Mouse (Mus musculus) MEL (cell line): Measurements from ENCODE around the gene Smad6. TPM values are rescaled to one million over a fixed set of nuclear protein-coding genes. Genes with fewer than 3 reads are reported as not detected.

ENCODE experiments used
- DNase-seq: peaks from one replicate; pipeline ENCODE4 v3.0.0; 2011; ENCODE audit warnings: low read depth, low spot score
- H3K27ac ChIP-seq: 2 replicates; pipeline ENCODE4 v1.5.1; 2012; ENCODE audit warnings: low read depth, mild to moderate bottlenecking, control low read depth, low read length, moderate library complexity; ENCODE audit not compliant: control insufficient read depth
- H3K27me3 ChIP-seq, 2 experiments: fragments of 150-350 bp in 1 of 2; sonication (generic) in 1 of 2; 2 replicates each; pipeline ENCODE4 v1.6.1; 2012; ENCODE audit warnings: low read length in 2 of 2, mild to moderate bottlenecking in 2 of 2, improper control_type of control experiment in 1 of 2, moderate library complexity in 1 of 2; ENCODE audit not compliant: insufficient read depth in 2 of 2, control insufficient read depth in 1 of 2
- H3K36me3 ChIP-seq, 2 experiments: 2 replicates each; pipeline ENCODE4 v1.6.1; 2012 to 2014; ENCODE audit warnings: low read length in 2 of 2, improper control_type of control experiment in 1 of 2, inconsistent platforms in 1 of 2, mild to moderate bottlenecking in 1 of 2; ENCODE audit not compliant: insufficient read depth in 2 of 2, control insufficient read depth in 1 of 2
- H3K4me1 ChIP-seq, 2 experiments: fragments of 150-350 bp in 1 of 2; sonication (generic) in 1 of 2; 2 replicates each; pipeline ENCODE4 v1.6.1; 2012; ENCODE audit warnings: low read length in 2 of 2, improper control_type of control experiment in 1 of 2, mild to moderate bottlenecking in 1 of 2; ENCODE audit not compliant: insufficient read depth in 2 of 2, control insufficient read depth in 1 of 2
- H3K4me3 ChIP-seq, 2 experiments: fragments of 150-350 bp in 1 of 2; sonication (generic) in 1 of 2; 2 replicates each; pipeline ENCODE4 v1.5.1; 2012; ENCODE audit warnings: low read depth in 2 of 2, low read length in 2 of 2, mild to moderate bottlenecking in 2 of 2, moderate library complexity in 2 of 2, control low read depth in 1 of 2, improper control_type of control experiment in 1 of 2; ENCODE audit not compliant: control insufficient read depth in 1 of 2, insufficient read depth in 1 of 2
- H3K79me2 ChIP-seq: 2 replicates; pipeline ENCODE4 v1.6.1; 2012; ENCODE audit warnings: mild to moderate bottlenecking, low read length, moderate library complexity; ENCODE audit not compliant: control insufficient read depth, poor library complexity, insufficient read depth
- H3K9ac ChIP-seq: 2 replicates; pipeline ENCODE4 v1.6.1; 2012; ENCODE audit warnings: low read depth, mild to moderate bottlenecking, control low read depth, low read length, moderate library complexity; ENCODE audit not compliant: control insufficient read depth, poor library complexity, severe bottlenecking
- H3K9me3 ChIP-seq: fragments of 150-350 bp; sonication (generic); replicated peaks from 2 replicates; pipeline ENCODE4 v1.6.1; 2012; ENCODE audit warnings: mild to moderate bottlenecking, low read length, improper control_type of control experiment, moderate library complexity; ENCODE audit not compliant: insufficient read depth
- BHLHE40 ChIP-seq: IDR thresholded peaks from 2 replicates; pipeline ENCODE4 v1.6.1; 2012; ENCODE audit warnings: low read depth, mild to moderate bottlenecking, inconsistent platforms, low read length, improper control_type of control experiment, borderline replicate concordance
- ETS1 ChIP-seq: IDR thresholded peaks from 2 replicates; pipeline ENCODE4 v1.6.1; 2012; ENCODE audit warnings: low read depth, mild to moderate bottlenecking, inconsistent platforms, low read length, improper control_type of control experiment, moderate library complexity
- GABPA ChIP-seq: IDR thresholded peaks from 2 replicates; pipeline ENCODE4 v1.6.1; 2012; ENCODE audit warnings: low read depth, mild to moderate bottlenecking, inconsistent platforms, low read length, improper control_type of control experiment, moderate library complexity
- HCFC1 ChIP-seq: IDR thresholded peaks from 2 replicates; pipeline ENCODE4 v1.6.1; 2012; ENCODE audit warnings: low read depth, mild to moderate bottlenecking, inconsistent platforms, low read length, improper control_type of control experiment, moderate library complexity
- JUND ChIP-seq: IDR thresholded peaks from 2 replicates; pipeline ENCODE4 v1.6.1; 2011; ENCODE audit warnings: low read depth, mild to moderate bottlenecking, improper control_type of control experiment, low read length
- MAX ChIP-seq: IDR thresholded peaks from 2 replicates; pipeline ENCODE4 v1.6.1; 2011; ENCODE audit warnings: low read length, improper control_type of control experiment
- MEF2A ChIP-seq: IDR thresholded peaks from 2 replicates; pipeline ENCODE4 v1.6.1; 2014; ENCODE audit warnings: low read depth, mild to moderate bottlenecking, inconsistent platforms, low read length, improper control_type of control experiment; ENCODE audit not compliant: poor library complexity, insufficient replicate concordance, severe bottlenecking; ENCODE audit errors: extremely low read depth
- MXI1 ChIP-seq: IDR thresholded peaks from 2 replicates; pipeline ENCODE4 v1.6.1; 2011; ENCODE audit warnings: mild to moderate bottlenecking, low read depth, low read length, improper control_type of control experiment
- MYC ChIP-seq: IDR thresholded peaks from 2 replicates; pipeline ENCODE4 v1.6.1; 2011; ENCODE audit warnings: low read depth, mild to moderate bottlenecking, low read length, improper control_type of control experiment, moderate library complexity
- NELFE ChIP-seq: IDR thresholded peaks from 2 replicates; pipeline ENCODE4 v1.6.1; 2011; ENCODE audit warnings: low read depth, low read length, improper control_type of control experiment
- NRF1 ChIP-seq: IDR thresholded peaks from 2 replicates; pipeline ENCODE4 v1.6.1; 2014; ENCODE audit warnings: low read depth, mild to moderate bottlenecking, inconsistent platforms, low read length, improper control_type of control experiment, moderate library complexity; ENCODE audit not compliant: poor library complexity, insufficient read depth, severe bottlenecking
- POLR2A ChIP-seq, 2 experiments: IDR thresholded peaks; 2 replicates each; pipeline ENCODE4 v1.6.1; 2011 to 2012; ENCODE audit warnings: low read length in 2 of 2, mild to moderate bottlenecking in 2 of 2, control low read depth in 1 of 2, improper control_type of control experiment in 1 of 2, low read depth in 1 of 2, moderate library complexity in 1 of 2; ENCODE audit not compliant: control insufficient read depth in 1 of 2, insufficient read depth in 1 of 2, poor library complexity in 1 of 2
- POLR2AphosphoS5 ChIP-seq: IDR thresholded peaks from 2 replicates; pipeline ENCODE4 v1.6.1; 2012; ENCODE audit warnings: low read depth, borderline replicate concordance, mild to moderate bottlenecking, inconsistent platforms, low read length, moderate library complexity, mixed read lengths
- RCOR1 ChIP-seq: IDR thresholded peaks from 2 replicates; pipeline ENCODE4 v1.6.1; 2012; ENCODE audit warnings: low read depth, mild to moderate bottlenecking, inconsistent platforms, low read length, improper control_type of control experiment
- SIN3A ChIP-seq: IDR thresholded peaks from 2 replicates; pipeline ENCODE4 v1.6.1; 2012; ENCODE audit warnings: low read length, improper control_type of control experiment, inconsistent platforms
- TAL1 ChIP-seq: IDR thresholded peaks from 2 replicates; pipeline ENCODE4 v1.6.1; 2012; ENCODE audit warnings: mild to moderate bottlenecking, inconsistent platforms, low read length, moderate library complexity, mixed read lengths
- UBTF ChIP-seq: IDR thresholded peaks from 2 replicates; pipeline ENCODE4 v1.6.1; 2012; ENCODE audit warnings: low read depth, mild to moderate bottlenecking, inconsistent platforms, low read length, improper control_type of control experiment, moderate library complexity, borderline replicate concordance; ENCODE audit not compliant: insufficient read depth
- USF1 ChIP-seq: IDR thresholded peaks from 2 replicates; pipeline ENCODE4 v1.6.1; 2014; ENCODE audit warnings: low read depth, mild to moderate bottlenecking, inconsistent platforms, low read length, improper control_type of control experiment, moderate library complexity
- ZMIZ1 ChIP-seq: IDR thresholded peaks from 2 replicates; pipeline ENCODE4 v1.6.1; 2012; ENCODE audit warnings: low read depth, mild to moderate bottlenecking, inconsistent platforms, low read length, improper control_type of control experiment, moderate library complexity
- ZNF384 ChIP-seq: IDR thresholded peaks from 2 replicates; pipeline ENCODE4 v1.6.1; 2012; ENCODE audit warnings: low read depth, mild to moderate bottlenecking, inconsistent platforms, low read length, improper control_type of control experiment
- polyA plus RNA-seq, 2 experiments: library from polyadenylated mRNA; stranded (reverse) in 1 of 2; unstranded in 1 of 2; fragments of >175 nt in 1 of 2; fragments of >200 nt in 1 of 2; gene quantifications; 2 replicates each; pipeline versions ENCODE4 v1.2.1 to v1.2.4; 2012; ENCODE audit warnings: low replicate concordance in 2 of 2, low read depth in 1 of 2; ENCODE audit not compliant: insufficient read length in 2 of 2, insufficient read depth in 1 of 2, missing spikeins in 1 of 2
- total RNA-seq: library from RNA; depleted of rRNA; stranded (reverse); fragments of 300-350 nt; gene quantifications from 2 replicates; pipeline ENCODE4 v1.2.3, GENCODE M21; 2012

Gene Smad6
- total and polyA plus RNA-seq, 3 experiments = 2.2 to 3.9 TPM; not detected in 1

GRCm38 (mm10) chr9:64000085-64000484 is 21.8 kb downstream of the Smad6 start:
- Histone ChIP-seq H3K36me3 (no peaks in the 10 kb centered on the region), H3K27ac (no peak overlapping the region), H3K4me3 (no peak overlapping the region), H3K4me1 (0 out of 4 replicates have a peak, but pooled peaks cover 0 to 2% of the 10 kb centered on the region in 2 experiments), H3K79me2 (no peaks in the 10 kb centered on the region), H3K9me3 (no peaks in the 10 kb centered on the region), H3K27me3 (no peaks in the 10 kb centered on the region), H3K9ac (no peak overlapping the region)
- DNase-seq = no peak
- no peak for TF ChIP-seq NELFE
- TF ChIP-seq ETS1 = no peak
- no peak for TF ChIP-seq UBTF
- no peak for TF ChIP-seq SIN3A
- TF ChIP-seq ZNF384 = no peak
- TF ChIP-seq POLR2A (IDR thresholded peaks at IDR 0.05; ENCODE audit: control insufficient read depth in 1 of 2, insufficient read depth in 1 of 2, low read depth in 1 of 2, low read length in 2 of 2, poor library complexity in 1 of 2) = no peak
- TF ChIP-seq MYC = no peak
- no peak for TF ChIP-seq MXI1
- TF ChIP-seq MEF2A = no peak
- TF ChIP-seq TAL1 = no peak
- TF ChIP-seq BHLHE40 = no peak
- TF ChIP-seq NRF1 = no peak
- TF ChIP-seq JUND = no peak
- TF ChIP-seq GABPA = no peak
- no peak for TF ChIP-seq ZMIZ1
- TF ChIP-seq MAX = no peak
- TF ChIP-seq USF1 = no peak
- no peak for TF ChIP-seq POLR2AphosphoS5
- no peak for TF ChIP-seq HCFC1
- no peak for TF ChIP-seq RCOR1

- no peaks in the 10 kb centered on the region for H3K27me3 ChIP-seq
- 0 out of 4 replicates have a peak, but pooled peaks cover 0 to 2% of the 10 kb centered on the region in 2 experiments for H3K4me1 ChIP-seq
- H3K36me3 ChIP-seq = no peaks in the 10 kb centered on the region
- no peak for TF ChIP-seq USF1
- TF ChIP-seq POLR2A (IDR thresholded peaks at IDR 0.05; ENCODE audit: control insufficient read depth in 1 of 2, insufficient read depth in 1 of 2, low read depth in 1 of 2, low read length in 2 of 2, poor library complexity in 1 of 2) = no peak
- H3K27ac ChIP-seq = no peak overlapping the region
- no peak overlapping the region for H3K9ac ChIP-seq
- no peak for DNase-seq
- no peaks in the 10 kb centered on the region for H3K79me2 ChIP-seq
- no peak overlapping the region for H3K4me3 ChIP-seq
- H3K9me3 ChIP-seq = no peaks in the 10 kb centered on the region
These were observed 22.7 kb downstream of the Smad6 start for GRCm38 (mm10) chr9:63999194-63999593.
